Mouse (Mus musculus) liver, adult 2 months (tissue): ENCODE data around the gene Chmp2b. TPM values are rescaled to one million over a fixed set of nuclear protein-coding genes. Genes with fewer than 3 reads are reported as not detected.
A peak's percentile ranks its signal among the peaks of the same experiment; 100 is the strongest.

Experiments
- DNase-seq: peaks from one replicate; pipeline ENCODE4 v3.0.0-alpha.2; 2011; ENCODE audit warnings: low read depth, low spot score; ENCODE audit errors: extremely low read depth
- H3K27ac ChIP-seq: fragments of 200-500 bp; replicated peaks from 2 replicates; pipeline ENCODE4 v1.5.1; 2012; ENCODE audit warnings: low read depth, mild to moderate bottlenecking, control low read depth, inconsistent platforms, low read length; ENCODE audit not compliant: insufficient read depth
- H3K27me3 ChIP-seq: fragments of 200-500 bp; 2 replicates; pipeline ENCODE4 v1.6.1; 2012; ENCODE audit warnings: mild to moderate bottlenecking, moderate library complexity, low read length, inconsistent platforms; ENCODE audit not compliant: control insufficient read depth, insufficient read depth
- H3K36me3 ChIP-seq: fragments of 200-500 bp; 2 replicates; pipeline ENCODE4 v1.6.1; 2012; ENCODE audit warnings: low read length, inconsistent platforms; ENCODE audit not compliant: control insufficient read depth, insufficient read depth
- H3K4me1 ChIP-seq: fragments of 200-500 bp; 2 replicates; pipeline ENCODE4 v1.6.1; 2011; ENCODE audit warnings: low read length; ENCODE audit not compliant: control insufficient read depth, insufficient read depth
- H3K4me3 ChIP-seq: fragments of 200-500 bp; 2 replicates; pipeline ENCODE4 v1.5.1; 2011; ENCODE audit warnings: low read depth, mild to moderate bottlenecking, control low read depth, low read length, moderate library complexity; ENCODE audit not compliant: insufficient read depth
- H3K79me2 ChIP-seq: fragments of 200-500 bp; 2 replicates; pipeline ENCODE4 v1.6.1; 2012; ENCODE audit warnings: inconsistent platforms, mild to moderate bottlenecking, low read length, moderate library complexity; ENCODE audit not compliant: control insufficient read depth, insufficient read depth
- H3K9ac ChIP-seq: fragments of 200-500 bp; 2 replicates; pipeline ENCODE4 v1.6.1; 2012; ENCODE audit warnings: low read depth, mild to moderate bottlenecking, control low read depth, inconsistent platforms, low read length
- CTCF ChIP-seq: fragments of 200-500 bp; IDR thresholded peaks from 2 replicates; pipeline ENCODE4 v1.5.1; 2011; ENCODE audit warnings: low read depth, low read length, control low read depth
- POLR2A ChIP-seq: fragments of 200-500 bp; IDR thresholded peaks from 2 replicates; pipeline ENCODE4 v1.6.1; 2011; ENCODE audit warnings: low read length, control low read depth; ENCODE audit not compliant: insufficient read depth; ENCODE audit errors: extremely low read depth
- WGBS: fragments of 180-500 bp; shearing (Covaris S2); methylation state at CpG from one replicate; pipeline ENCODE4 v1.1.7; 2018; 5-methylcytosine and 5-hydroxymethylcytosine counted together
- polyA plus RNA-seq: library from polyadenylated mRNA; depleted of rRNA; stranded (reverse); fragments of >200 nt; gene quantifications from 2 replicates; pipeline ENCODE4 v1.2.3, GENCODE M21; 2012; rRNA removed
- total RNA-seq: library from RNA; depleted of rRNA; stranded (reverse); fragments of >200 nt; gene quantifications from 2 replicates; pipeline ENCODE4 v1.2.3, GENCODE M21; 2014; rRNA removed

Gene Chmp2b
- total and polyA plus RNA-seq, 2 experiments, result 8.5 to 20.6 TPM

GRCm38 (mm10) chr16:65520211-65520610, 42.3 kb downstream of the Chmp2b start, which contains the start of gene Pou1f1:
TSS of gene Pou1f1 (plus strand) at chr16:65520511.
- Histone ChIP-seq H3K27ac (no peak within 1 kb of the TSS), H3K27me3 (no peaks in the 10 kb centered on the region), H3K9ac (no peak within 1 kb of the TSS), H3K79me2 (no peaks in the 10 kb centered on the region), H3K4me3 (no peak within 1 kb of the TSS), H3K4me1 (no peaks in the 10 kb centered on the region), H3K36me3 (no peaks in the 10 kb centered on the region)
- TF ChIP-seq POLR2A, result no peak
- no peak for TF ChIP-seq CTCF
- no peak for DNase-seq
- WGBS, result 71% methylated on average over 6 of the region's 6 CpGs

GRCm38 (mm10) chr16:65514223-65514622, 48.3 kb downstream of the Chmp2b start:
- no peaks in the 10 kb centered on the region for H3K4me1 ChIP-seq
- no peak for TF ChIP-seq POLR2A
- TF ChIP-seq CTCF, result no peak
- no peaks in the 10 kb centered on the region for H3K27me3 ChIP-seq
- no peak for DNase-seq
- H3K4me3 ChIP-seq, result no peak overlapping the region
- H3K79me2 ChIP-seq, result no peaks in the 10 kb centered on the region
- H3K9ac ChIP-seq, result no peak overlapping the region
- 78% methylated on average over 7 of the region's 7 CpGs for WGBS
- no peaks in the 10 kb centered on the region for H3K36me3 ChIP-seq
- H3K27ac ChIP-seq, result no peak overlapping the region

GRCm38 (mm10) chr16:65497049-65497448, 65.5 kb downstream of the Chmp2b start:
- 33% methylated on average over 2 of the region's 2 CpGs for WGBS
- Histone ChIP-seq H3K27me3 (no peaks in the 10 kb centered on the region), H3K4me3 (no peak overlapping the region), H3K4me1 (no peaks in the 10 kb centered on the region), H3K36me3 (no peaks in the 10 kb centered on the region), H3K9ac (no peak overlapping the region), H3K79me2 (no peaks in the 10 kb centered on the region), H3K27ac (no peak overlapping the region)
- TF ChIP-seq CTCF (peak; percentile 51), POLR2A (no peak)
- peak; percentile 2 for DNase-seq

GRCm38 (mm10) chr16:65496030-65496429, 66.5 kb downstream of the Chmp2b start:
- Histone ChIP-seq H3K9ac (no peak overlapping the region), H3K4me3 (no peak overlapping the region), H3K27ac (no peak overlapping the region), H3K4me1 (no peaks in the 10 kb centered on the region), H3K27me3 (no peaks in the 10 kb centered on the region), H3K36me3 (no peaks in the 10 kb centered on the region), H3K79me2 (no peaks in the 10 kb centered on the region)
- no peak for DNase-seq
- WGBS, result 66% methylated on average over 5 of the region's 5 CpGs
- TF ChIP-seq CTCF (no peak), POLR2A (no peak)

Other genes with a start within 250 kb of the Chmp2b start
- not detected in 2 replicates for gene Pou1f1, start 42.2 kb downstream of the Chmp2b start, total RNA-seq
- gene Pou1f1, start 42.2 kb downstream of the Chmp2b start, polyA plus RNA-seq, result not detected in 2 replicates